Mouse (Mus musculus) lung, adult 2 months (tissue): Measurements from ENCODE around the gene H2-M10.6. TPM values are rescaled to one million over a fixed set of nuclear protein-coding genes. Genes with fewer than 3 reads are reported as not detected.
"Not testable (repeated sequence)": the region's sequence is repeated elsewhere in the genome, so short reads cannot be mapped to it uniquely, and the experiment has no call there.

Experiments
- DNase-seq: peaks from one replicate; pipeline ENCODE4 v3.0.0; 2022
- H3K4me1 ChIP-seq: fragments of 200-500 bp; 2 replicates; pipeline ENCODE4 v1.6.1; 2011; ENCODE audit warnings: low read length; ENCODE audit not compliant: control insufficient read depth, insufficient read depth
- H3K4me3 ChIP-seq: fragments of 200-500 bp; replicated peaks from 2 replicates; pipeline ENCODE3; 2011; ENCODE audit warnings: low read depth, mild to moderate bottlenecking, control low read depth, low read length; ENCODE audit errors: extremely low read depth
- CTCF ChIP-seq: fragments of 200-500 bp; IDR thresholded peaks from 2 replicates; pipeline ENCODE4 v1.5.1; 2011; ENCODE audit warnings: mild to moderate bottlenecking, low read length, control low read depth; ENCODE audit not compliant: insufficient read depth
- POLR2A ChIP-seq: fragments of 200-500 bp; IDR thresholded peaks from 2 replicates; pipeline ENCODE4 v1.6.1; 2011; ENCODE audit warnings: low read depth, mild to moderate bottlenecking, control low read depth, low read length, borderline replicate concordance; ENCODE audit errors: extremely low read depth
- WGBS: fragments of 180-500 bp; shearing (Covaris S2); methylation state at CpG from one replicate; pipeline ENCODE4 v1.1.7; 2018; 5-methylcytosine and 5-hydroxymethylcytosine counted together
- polyA plus RNA-seq: library from polyadenylated mRNA; depleted of rRNA; stranded (reverse); fragments of >200 nt; gene quantifications from 2 replicates; pipeline ENCODE4 v1.2.3, GENCODE M21; 2012; rRNA removed

The H2-M10.6 gene
- polyA plus RNA-seq, result not detected in 2 replicates

GRCm38 (mm10) chr17:36811871-36812270 is at the start of gene H2-M10.6:
TSS of gene H2-M10.6 (plus strand) at chr17:36812171.
- TF ChIP-seq CTCF (no peak), POLR2A (no peak)
- Histone ChIP-seq H3K4me3 (no peak within 1 kb of the TSS), H3K4me1 (no peaks in the 10 kb centered on the region)
- DNase-seq, result no peak

GRCm38 (mm10) chr17:36763816-36764215 is 48.2 kb upstream of the H2-M10.6 start:
- no peaks in the 10 kb centered on the region for H3K4me1 ChIP-seq
- DNase-seq, result no peak
- 49% methylated on average over 2 of the region's 2 CpGs for WGBS
- TF ChIP-seq POLR2A (no peak), CTCF (no peak)
- no peak overlapping the region for H3K4me3 ChIP-seq

- H3K4me1 ChIP-seq, H3K4me3 ChIP-seq, DNase-seq: not testable (repeated sequence)
- 18% methylated on average over 2 of the region's 2 CpGs for WGBS
These were observed 47.7 kb upstream of the H2-M10.6 start for GRCm38 (mm10) chr17:36764244-36764643.

- H3K4me1 ChIP-seq, DNase-seq, H3K4me3 ChIP-seq: not testable (repeated sequence)
- 39% methylated on average over 2 of the region's 2 CpGs for WGBS
These were observed 46.6 kb upstream of the H2-M10.6 start for GRCm38 (mm10) chr17:36765403-36765802.

GRCm38 (mm10) chr17:36772610-36773009 is 39.4 kb upstream of the H2-M10.6 start, which contains the start of gene H2-M10.5:
TSS of gene H2-M10.5 (plus strand) at chr17:36772910.
- H3K4me3 ChIP-seq, H3K4me1 ChIP-seq, DNase-seq: not testable (repeated sequence)
- WGBS, result 80% methylated on average over 2 of the region's 2 CpGs

- TF ChIP-seq POLR2A, result no peak
- TF ChIP-seq CTCF, result no peak
- Histone ChIP-seq H3K4me1 (no peaks in the 10 kb centered on the region), H3K4me3 (no peak overlapping the region)
- DNase-seq, result no peak
- 52% methylated on average over 3 of the region's 3 CpGs for WGBS
These were observed 30.4 kb upstream of the H2-M10.6 start for GRCm38 (mm10) chr17:36781533-36781932.

GRCm38 (mm10) chr17:36786483-36786886 is 25.5 kb upstream of the H2-M10.6 start:
- peak; percentile 18 for DNase-seq
- not testable (repeated sequence) for H3K4me1 ChIP-seq, H3K4me3 ChIP-seq
- TF ChIP-seq CTCF, result peak; percentile 31; the same call in 1 of the 2 replicates
- WGBS, result 30% methylated on average over 1 of the region's 1 CpGs

- no peak for DNase-seq
- Histone ChIP-seq H3K4me3 (no peak overlapping the region), H3K4me1 (no peaks in the 10 kb centered on the region)
- TF ChIP-seq CTCF (no peak), POLR2A (no peak)
- WGBS, result 76% methylated on average over 2 of the region's 2 CpGs
These were observed 23.6 kb upstream of the H2-M10.6 start for GRCm38 (mm10) chr17:36788351-36788750.

GRCm38 (mm10) chr17:36788801-36789200 is 23.2 kb upstream of the H2-M10.6 start:
- TF ChIP-seq CTCF, result peak; percentile 46
- DNase-seq, result peak; percentile 28
- not testable (repeated sequence) for H3K4me1 ChIP-seq, H3K4me3 ChIP-seq

GRCm38 (mm10) chr17:36799493-36799892 is 12.5 kb upstream of the H2-M10.6 start:
- H3K4me1 ChIP-seq, result no peaks in the 10 kb centered on the region
- 71% methylated on average over 10 of the region's 10 CpGs for WGBS
- H3K4me3 ChIP-seq, result no peak overlapping the region
- no peak for DNase-seq
- TF ChIP-seq POLR2A (no peak), CTCF (no peak)

GRCm38 (mm10) chr17:36799921-36800462 is 12.0 kb upstream of the H2-M10.6 start:
- DNase-seq, H3K4me3 ChIP-seq, H3K4me1 ChIP-seq: not testable (repeated sequence)
- WGBS, result 21% methylated on average over 4 of the region's 4 CpGs
